Mouse (Mus musculus): ENCODE data around the gene Ucp3.
"Not testable (repeated sequence)": the region's sequence is repeated elsewhere in the genome, so short reads cannot be mapped to it uniquely, and the experiment has no call there.

The Ucp3 gene

GRCm38 (mm10) chr7:100473846-100474454 is 1.2 kb downstream of the Ucp3 start:
- DNase-seq (ENCODE audit: low read depth, low spot score), result no peak

GRCm38 (mm10) chr7:100474680-100475079 is 1.9 kb downstream of the Ucp3 start:
- DNase-seq (ENCODE audit: low read depth, low spot score), result no peak

GRCm38 (mm10) chr7:100479100-100479822 is 6.5 kb downstream of the Ucp3 start:
- DNase-seq (ENCODE audit: low read depth, low spot score), result no peak

- no peak for DNase-seq (ENCODE audit: low read depth, low spot score)
Measured at GRCm38 (mm10) chr7:100479823-100480164, 7.0 kb downstream of the Ucp3 start.

GRCm38 (mm10) chr7:100480175-100480574 is 7.4 kb downstream of the Ucp3 start:
- no peak for DNase-seq (ENCODE audit: low read depth, low spot score)

- not testable (repeated sequence) for DNase-seq (ENCODE audit: low read depth, low spot score)
Measured at GRCm38 (mm10) chr7:100482046-100482445, 9.3 kb downstream of the Ucp3 start.

- DNase-seq (ENCODE audit: low read depth, low spot score), result no peak
Measured at GRCm38 (mm10) chr7:100484493-100484892, 11.7 kb downstream of the Ucp3 start.

- no peak for DNase-seq (ENCODE audit: low read depth, low spot score)
Measured at GRCm38 (mm10) chr7:100487301-100487700, 14.5 kb downstream of the Ucp3 start.

GRCm38 (mm10) chr7:100488474-100489048 is 15.8 kb downstream of the Ucp3 start:
- DNase-seq (ENCODE audit: low read depth, low spot score), result no peak

- no peak for DNase-seq (ENCODE audit: low read depth, low spot score)
Measured at GRCm38 (mm10) chr7:100492391-100493116, 19.8 kb downstream of the Ucp3 start.

- DNase-seq (ENCODE audit: low read depth, low spot score), result peak; percentile 54
Measured at GRCm38 (mm10) chr7:100493117-100493483, 20.3 kb downstream of the Ucp3 start, which contains the start of gene Ucp2. TSS of gene Ucp2 (plus strand) at chr7:100493337.

- DNase-seq (ENCODE audit: low read depth, low spot score), result no peak
Measured at GRCm38 (mm10) chr7:100493484-100494414, 21.0 kb downstream of the Ucp3 start.

GRCm38 (mm10) chr7:100494415-100494831 is 21.6 kb downstream of the Ucp3 start:
- DNase-seq (ENCODE audit: low read depth, low spot score), result no peak

- no peak for DNase-seq (ENCODE audit: low read depth, low spot score)
Measured at GRCm38 (mm10) chr7:100495042-100495441, 22.3 kb downstream of the Ucp3 start.

- DNase-seq (ENCODE audit: low read depth, low spot score), result no peak
Measured at GRCm38 (mm10) chr7:100495581-100496251, 22.9 kb downstream of the Ucp3 start.

- no peak for DNase-seq (ENCODE audit: low read depth, low spot score)
Measured at GRCm38 (mm10) chr7:100496371-100496770, 23.6 kb downstream of the Ucp3 start.

- DNase-seq (ENCODE audit: low read depth, low spot score), result no peak
Measured at GRCm38 (mm10) chr7:100496791-100497190, 24.0 kb downstream of the Ucp3 start.

GRCm38 (mm10) chr7:100497402-100497801 is 24.6 kb downstream of the Ucp3 start:
- DNase-seq (ENCODE audit: low read depth, low spot score), result no peak

GRCm38 (mm10) chr7:100497982-100498381 is 25.2 kb downstream of the Ucp3 start:
- no peak for DNase-seq (ENCODE audit: low read depth, low spot score)

- no peak for DNase-seq (ENCODE audit: low read depth, low spot score)
Measured at GRCm38 (mm10) chr7:100499465-100499864, 26.7 kb downstream of the Ucp3 start.

Measured in embryo, embryonic 11.5 days (tissue).